Mouse (Mus musculus): Measurements from ENCODE around the gene Acadsb. TPM values are rescaled to one million over a fixed set of nuclear protein-coding genes. Genes with fewer than 3 reads are reported as not detected.

Gene Acadsb
- 0.78 and 1.8 TPM in 2 replicates for polyA plus RNA-seq (2012; rRNA removed; ENCODE audit: low replicate concordance)

GRCm38 (mm10) chr7:131410416-131411058, at the start of gene Acadsb, which contains the start of gene Ikzf5:
Acadsb (plus strand) TSS chr7:131410601.
Ikzf5 (minus strand) TSS chr7:131410521.

GRCm38 (mm10) chr7:131362615-131363300, 47.6 kb upstream of the Acadsb start, which contains the start of gene 2310057M21Rik:
2310057M21Rik (minus strand) TSS chr7:131362759.

GRCm38 (mm10) chr7:131370648-131371469, 39.5 kb upstream of the Acadsb start, which contains the start of gene Pstk:
Pstk (plus strand) TSS chr7:131371141.

Other genes with a start within 250 kb of the Acadsb start
- gene 5430419D17Rik, start 236.2 kb upstream of the Acadsb start, polyA plus RNA-seq (2012; rRNA removed; ENCODE audit: low replicate concordance): 0.39 TPM in 1 of 2 replicates, not detected in the other
- gene Cuzd1, start 88.3 kb upstream of the Acadsb start, polyA plus RNA-seq (2012; rRNA removed; ENCODE audit: low replicate concordance): 5.6 TPM in 1 of 2 replicates, not detected in the other
- gene Fam24b, start 81.1 kb upstream of the Acadsb start, polyA plus RNA-seq (2012; rRNA removed; ENCODE audit: low replicate concordance): 0.15 TPM in 1 of 2 replicates, not detected in the other
- gene Fam24a, start 76.7 kb upstream of the Acadsb start, polyA plus RNA-seq (2012; rRNA removed; ENCODE audit: low replicate concordance): not detected in 2 replicates
- 1.2 and 6.0 TPM in 2 replicates for gene 2310057M21Rik, start 47.8 kb upstream of the Acadsb start, polyA plus RNA-seq (2012; rRNA removed; ENCODE audit: low replicate concordance)
- gene Pstk, start 39.5 kb upstream of the Acadsb start, polyA plus RNA-seq (2012; rRNA removed; ENCODE audit: low replicate concordance): 44.4 and 63.0 TPM in 2 replicates
- 2.1 and 4.3 TPM in 2 replicates for gene Ikzf5, start 80 bp upstream of the Acadsb start, polyA plus RNA-seq (2012; rRNA removed; ENCODE audit: low replicate concordance)
- 2.5 and 4.6 TPM in 2 replicates for gene Hmx3, start 132.3 kb downstream of the Acadsb start, polyA plus RNA-seq (2012; rRNA removed; ENCODE audit: low replicate concordance)
- 0.69 and 0.78 TPM in 2 replicates for gene Hmx2, start 138.2 kb downstream of the Acadsb start, polyA plus RNA-seq (2012; rRNA removed; ENCODE audit: low replicate concordance)
- 18.6 and 21.7 TPM in 2 replicates for gene Bub3, start 149.6 kb downstream of the Acadsb start, polyA plus RNA-seq (2012; rRNA removed; ENCODE audit: low replicate concordance)

All from duodenum, adult 2 months (tissue).